Mouse (Mus musculus) heart, adult 2 months (tissue): ENCODE data around the gene Mxd3.

Experiments used
- CTCF ChIP-seq: fragments of 200-600 bp; IDR thresholded peaks from 2 replicates; pipeline ENCODE4 v1.8.1; 2022; ENCODE audit warnings: antibody characterized with exemption, mild to moderate bottlenecking, moderate library complexity
- EP300 ChIP-seq: fragments of 200-500 bp; IDR thresholded peaks from 2 replicates; pipeline ENCODE4 v1.6.1; 2011; ENCODE audit warnings: low read depth, low read length, control low read depth; ENCODE audit not compliant: insufficient read depth
- POLR2A ChIP-seq: fragments of 200-500 bp; IDR thresholded peaks from 2 replicates; pipeline ENCODE4 v1.6.1; 2011; ENCODE audit warnings: mild to moderate bottlenecking, low read depth, low read length, control low read depth; ENCODE audit not compliant: insufficient read depth

DNA sequence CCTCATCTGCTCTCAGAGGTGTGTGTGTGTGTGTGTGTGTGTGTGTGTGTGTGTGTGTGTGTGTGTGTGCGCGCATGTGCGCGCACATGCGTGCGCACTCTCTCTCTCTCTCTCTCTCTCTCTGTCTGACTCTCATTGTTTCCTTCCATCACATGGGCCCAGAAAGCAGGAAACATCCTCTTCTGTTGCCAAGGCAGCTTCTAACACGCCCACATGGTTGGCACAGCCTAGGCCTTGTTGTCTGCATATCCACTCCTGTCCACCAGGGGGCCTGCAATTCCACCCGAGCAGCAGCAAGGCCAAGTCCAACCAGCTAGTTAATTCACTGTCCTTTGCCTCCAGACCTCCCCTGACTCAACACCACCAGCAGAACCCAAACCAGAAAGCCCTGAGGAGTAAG lies 2.0 kb downstream of the Mxd3 start:
- TF ChIP-seq EP300 (0 out of 2 replicates have a peak, but pooled peaks have one; percentile 49), CTCF (peak; percentile 85), POLR2A (no peak)
